Mouse (Mus musculus): ENCODE data around the gene Clip1. TPM values are rescaled to one million over a fixed set of nuclear protein-coding genes. Genes with fewer than 3 reads are reported as not detected.

Clip1 gene
- polyA plus RNA-seq, 1 experiment from 2014 or later: 51.7 TPM

- 53% methylated on average over 9 of the region's 9 CpGs for WGBS
- ATAC-seq (ENCODE audit: insufficient number of reproducible peaks, insufficient read depth, low FRiP score, low TSS enrichment, low read depth): no peak
- no peak overlapping the region for H3K4me3 ChIP-seq (replicated peaks)
- H3K4me1 ChIP-seq (replicated peaks): peaks cover 18% of the 10 kb centered on the region
- H3K9me3 ChIP-seq: no peaks in the 10 kb centered on the region
- no peak overlapping the region for H3K4me2 ChIP-seq
- H3K27ac ChIP-seq: peak overlapping the region; percentile 80
- H3K9ac ChIP-seq (replicated peaks): peak overlapping the region; percentile 27; the same call in 1 of the 2 replicates
- H3K27me3 ChIP-seq: no peaks in the 10 kb centered on the region
- no peaks in the 10 kb centered on the region for H3K36me3 ChIP-seq
These were observed 14.2 kb downstream of the Clip1 start for GRCm38 (mm10) chr5:123669991-123670799.

- no peak overlapping the region for H3K4me3 ChIP-seq (replicated peaks)
- no peak overlapping the region for H3K9ac ChIP-seq (replicated peaks)
- no peaks in the 10 kb centered on the region for H3K36me3 ChIP-seq
- 91% methylated on average over 12 of the region's 12 CpGs for WGBS
- no peaks in the 10 kb centered on the region for H3K27me3 ChIP-seq
- ATAC-seq (ENCODE audit: insufficient number of reproducible peaks, insufficient read depth, low FRiP score, low TSS enrichment, low read depth): no peak
- no peak overlapping the region for H3K27ac ChIP-seq
- H3K4me2 ChIP-seq: no peak overlapping the region
- H3K9me3 ChIP-seq: no peaks in the 10 kb centered on the region
- H3K4me1 ChIP-seq (replicated peaks): peaks cover 19% of the 10 kb centered on the region
These were observed 16.5 kb downstream of the Clip1 start for GRCm38 (mm10) chr5:123667915-123668314.

- peaks cover 12% of the 10 kb centered on the region for H3K4me1 ChIP-seq (replicated peaks)
- WGBS: 81% methylated on average over 7 of the region's 7 CpGs
- H3K4me2 ChIP-seq: no peak overlapping the region
- no peaks in the 10 kb centered on the region for H3K36me3 ChIP-seq
- H3K27ac ChIP-seq: no peak overlapping the region
- no peaks in the 10 kb centered on the region for H3K27me3 ChIP-seq
- no peak overlapping the region for H3K9ac ChIP-seq (replicated peaks)
- ATAC-seq (ENCODE audit: insufficient number of reproducible peaks, insufficient read depth, low FRiP score, low TSS enrichment, low read depth): no peak
- no peak overlapping the region for H3K4me3 ChIP-seq (replicated peaks)
- H3K9me3 ChIP-seq: no peaks in the 10 kb centered on the region
These were observed 18.5 kb downstream of the Clip1 start for GRCm38 (mm10) chr5:123665956-123666355.

- no peak overlapping the region for H3K4me3 ChIP-seq (replicated peaks)
- WGBS: 54% methylated on average over 7 of the region's 7 CpGs
- ATAC-seq (ENCODE audit: insufficient number of reproducible peaks, insufficient read depth, low FRiP score, low TSS enrichment, low read depth): no peak
- no peak overlapping the region for H3K9ac ChIP-seq (replicated peaks)
- no peaks in the 10 kb centered on the region for H3K36me3 ChIP-seq
- H3K4me2 ChIP-seq: no peak overlapping the region
- no peaks in the 10 kb centered on the region for H3K9me3 ChIP-seq
- no peak overlapping the region for H3K27ac ChIP-seq
- H3K27me3 ChIP-seq: no peaks in the 10 kb centered on the region
- peaks cover 3% of the 10 kb centered on the region; the same call in 1 of the 2 replicates for H3K4me1 ChIP-seq (replicated peaks)
These were observed 20.1 kb downstream of the Clip1 start for GRCm38 (mm10) chr5:123664329-123664728.

GRCm38 (mm10) chr5:123662059-123662458 lies 22.4 kb downstream of the Clip1 start:
- WGBS: 47% methylated on average over 9 of the region's 9 CpGs
- peaks cover 8% of the 10 kb centered on the region for H3K4me1 ChIP-seq (replicated peaks)
- no peak overlapping the region for H3K4me3 ChIP-seq (replicated peaks)
- H3K4me2 ChIP-seq: no peak overlapping the region
- no peaks in the 10 kb centered on the region for H3K36me3 ChIP-seq
- H3K27me3 ChIP-seq: no peaks in the 10 kb centered on the region
- H3K9ac ChIP-seq (replicated peaks): no peak overlapping the region
- H3K9me3 ChIP-seq: no peaks in the 10 kb centered on the region
- no peak overlapping the region for H3K27ac ChIP-seq
- ATAC-seq (ENCODE audit: insufficient number of reproducible peaks, insufficient read depth, low FRiP score, low TSS enrichment, low read depth): no peak

GRCm38 (mm10) chr5:123661602-123662001 lies 22.8 kb downstream of the Clip1 start:
- no peak overlapping the region for H3K27ac ChIP-seq
- H3K36me3 ChIP-seq: no peaks in the 10 kb centered on the region
- H3K9ac ChIP-seq (replicated peaks): no peak overlapping the region
- H3K9me3 ChIP-seq: no peaks in the 10 kb centered on the region
- 81% methylated on average over 3 of the region's 3 CpGs for WGBS
- H3K27me3 ChIP-seq: no peaks in the 10 kb centered on the region
- no peak for ATAC-seq (ENCODE audit: insufficient number of reproducible peaks, insufficient read depth, low FRiP score, low TSS enrichment, low read depth)
- H3K4me2 ChIP-seq: no peak overlapping the region
- no peak overlapping the region for H3K4me3 ChIP-seq (replicated peaks)
- H3K4me1 ChIP-seq (replicated peaks): peaks cover 8% of the 10 kb centered on the region

- Histone ChIP-seq H3K27ac (no peak overlapping the region), H3K36me3 (peaks cover 29% of the 10 kb centered on the region), H3K27me3 (no peaks in the 10 kb centered on the region), H3K4me3 (replicated peaks) (no peak overlapping the region), H3K9ac (replicated peaks) (no peak overlapping the region), H3K9me3 (no peaks in the 10 kb centered on the region), H3K4me1 (replicated peaks) (peaks cover 5% of the 10 kb centered on the region; the same call in 1 of the 2 replicates), H3K4me2 (no peak overlapping the region)
- 38% methylated on average over 7 of the region's 7 CpGs for WGBS
- ATAC-seq (ENCODE audit: insufficient number of reproducible peaks, insufficient read depth, low FRiP score, low TSS enrichment, low read depth): no peak
These were observed 26.8 kb downstream of the Clip1 start for GRCm38 (mm10) chr5:123657651-123658050.

GRCm38 (mm10) chr5:123654937-123655336 lies 29.5 kb downstream of the Clip1 start:
- H3K4me2 ChIP-seq: no peak overlapping the region

GRCm38 (mm10) chr5:123653287-123653801 lies 31.1 kb downstream of the Clip1 start:
- H3K36me3 ChIP-seq: peaks cover 49% of the 10 kb centered on the region
- no peak overlapping the region for H3K4me2 ChIP-seq
- no peak overlapping the region for H3K9ac ChIP-seq (replicated peaks)
- H3K27ac ChIP-seq: no peak overlapping the region
- WGBS: 77% methylated on average over 11 of the region's 11 CpGs
- peaks cover 5% of the 10 kb centered on the region; the same call in 1 of the 2 replicates for H3K4me1 ChIP-seq (replicated peaks)
- no peak overlapping the region for H3K4me3 ChIP-seq (replicated peaks)
- H3K9me3 ChIP-seq: no peaks in the 10 kb centered on the region
- ATAC-seq (ENCODE audit: insufficient number of reproducible peaks, insufficient read depth, low FRiP score, low TSS enrichment, low read depth): no peak
- H3K27me3 ChIP-seq: no peaks in the 10 kb centered on the region

More at GRCm38 (mm10) chr5:123654937-123655336, 29.5 kb downstream of the Clip1 start:
- H3K9me3 ChIP-seq: no peaks in the 10 kb centered on the region
- H3K4me3 ChIP-seq (replicated peaks): no peak overlapping the region
- peaks cover 42% of the 10 kb centered on the region for H3K36me3 ChIP-seq
- WGBS: 83% methylated on average over 5 of the region's 5 CpGs
- H3K27me3 ChIP-seq: no peaks in the 10 kb centered on the region
- peaks cover 5% of the 10 kb centered on the region; the same call in 1 of the 2 replicates for H3K4me1 ChIP-seq (replicated peaks)
- no peak for ATAC-seq (ENCODE audit: insufficient number of reproducible peaks, insufficient read depth, low FRiP score, low TSS enrichment, low read depth)
- no peak overlapping the region for H3K27ac ChIP-seq
- H3K9ac ChIP-seq (replicated peaks): no peak overlapping the region; the same call in 1 of the 2 replicates

- Histone ChIP-seq H3K36me3 (peaks cover 74% of the 10 kb centered on the region), H3K9ac (replicated peaks) (no peak overlapping the region)
- 63% methylated on average over 2 of the region's 2 CpGs for WGBS
These were observed 33.6 kb downstream of the Clip1 start for GRCm38 (mm10) chr5:123650825-123651224.

GRCm38 (mm10) chr5:123642401-123642800 lies 42.0 kb downstream of the Clip1 start:
- 93% methylated on average over 17 of the region's 17 CpGs for WGBS
- H3K27me3 ChIP-seq: no peaks in the 10 kb centered on the region
- H3K27ac ChIP-seq: no peak overlapping the region
- peaks cover 81% of the 10 kb centered on the region for H3K36me3 ChIP-seq
- no peak overlapping the region for H3K4me3 ChIP-seq (replicated peaks)
- H3K9ac ChIP-seq (replicated peaks): no peak overlapping the region
- H3K4me2 ChIP-seq: no peak overlapping the region
- no peaks in the 10 kb centered on the region for H3K4me1 ChIP-seq (replicated peaks)
- H3K9me3 ChIP-seq: no peaks in the 10 kb centered on the region
- ATAC-seq (ENCODE audit: insufficient number of reproducible peaks, insufficient read depth, low FRiP score, low TSS enrichment, low read depth): no peak

More at GRCm38 (mm10) chr5:123650825-123651224, 33.6 kb downstream of the Clip1 start:
- H3K27me3 ChIP-seq: no peaks in the 10 kb centered on the region
- ATAC-seq (ENCODE audit: insufficient number of reproducible peaks, insufficient read depth, low FRiP score, low TSS enrichment, low read depth): no peak
- H3K9me3 ChIP-seq: no peaks in the 10 kb centered on the region
- H3K4me1 ChIP-seq (replicated peaks): no peaks in the 10 kb centered on the region
- H3K27ac ChIP-seq: no peak overlapping the region
- H3K4me3 ChIP-seq (replicated peaks): no peak overlapping the region
- H3K4me2 ChIP-seq: no peak overlapping the region
